Mouse (Mus musculus): ENCODE measurements around the gene Tyro3. TPM values are rescaled to one million over a fixed set of nuclear protein-coding genes. Genes with fewer than 3 reads are reported as not detected.

Gene Tyro3
- polyA plus RNA-seq, 2 experiments, result 0.65 to 0.71 TPM

- H3K4me3 ChIP-seq (ENCODE audit: insufficient read depth in 1 of 2, low read depth in 2 of 2, low read length in 2 of 2), result no peak overlapping the region
- H3K27me3 ChIP-seq (ENCODE audit: control insufficient read depth, insufficient read depth, low read length), result no peaks in the 10 kb centered on the region
- no peaks in the 10 kb centered on the region for H3K36me3 ChIP-seq (replicated peaks; ENCODE audit: control insufficient read depth, insufficient read depth, low read depth)
- DNase-seq (ENCODE audit: low read depth in 3 of 3, low spot score in 3 of 3) (no peak), ATAC-seq (ENCODE audit: insufficient read depth) (no peak)
- H3K9ac ChIP-seq (replicated peaks), result no peak overlapping the region
- H3K9me3 ChIP-seq (ENCODE audit: control insufficient read depth, low read length), result no peaks in the 10 kb centered on the region
- TF ChIP-seq CTCF (IDR thresholded peaks at IDR 0.05; ENCODE audit: low read depth) (no peak), EP300 (IDR thresholded peaks at IDR 0.05; ENCODE audit: low read depth) (no peak)
- H3K27ac ChIP-seq, result no peak overlapping the region
- 48% methylated on average over 9 of the region's 9 CpGs for WGBS (ENCODE audit: insufficient replicate concordance)
- no peaks in the 10 kb centered on the region for H3K4me1 ChIP-seq (replicated peaks; ENCODE audit: control insufficient read depth in 2 of 2, insufficient read depth in 2 of 2, low read length in 1 of 2)
- no peak overlapping the region for H3K4me2 ChIP-seq (ENCODE audit: low read depth)
Observed at GRCm38 (mm10) chr2:119818668-119819272, 21.2 kb downstream of the Tyro3 start.

GRCm38 (mm10) chr2:119821136-119821535, 23.6 kb downstream of the Tyro3 start:
- H3K4me3 ChIP-seq (ENCODE audit: insufficient read depth in 1 of 2, low read depth in 2 of 2, low read length in 2 of 2), result no peak overlapping the region
- H3K27ac ChIP-seq, result no peak overlapping the region
- no peak for DNase-seq (ENCODE audit: low read depth in 3 of 3, low spot score in 3 of 3)
- no peak overlapping the region for H3K4me2 ChIP-seq (ENCODE audit: low read depth)
- no peaks in the 10 kb centered on the region for H3K9me3 ChIP-seq (ENCODE audit: control insufficient read depth, low read length)
- WGBS (ENCODE audit: insufficient replicate concordance), result 70% methylated on average over 9 of the region's 9 CpGs
- TF ChIP-seq CTCF (IDR thresholded peaks at IDR 0.05; ENCODE audit: low read depth), result no peak
- TF ChIP-seq EP300 (IDR thresholded peaks at IDR 0.05; ENCODE audit: low read depth), result no peak
- no peaks in the 10 kb centered on the region for H3K27me3 ChIP-seq (ENCODE audit: control insufficient read depth, insufficient read depth, low read length)
- H3K36me3 ChIP-seq (replicated peaks; ENCODE audit: control insufficient read depth, insufficient read depth, low read depth), result no peaks in the 10 kb centered on the region
- no peaks in the 10 kb centered on the region for H3K4me1 ChIP-seq (replicated peaks; ENCODE audit: control insufficient read depth in 2 of 2, insufficient read depth in 2 of 2, low read length in 1 of 2)
- ATAC-seq (ENCODE audit: insufficient read depth), result no peak
- no peak overlapping the region for H3K9ac ChIP-seq (replicated peaks)

GRCm38 (mm10) chr2:119830579-119830978, 33.0 kb downstream of the Tyro3 start:
- Histone ChIP-seq H3K27me3 (ENCODE audit: control insufficient read depth, insufficient read depth, low read length) (no peaks in the 10 kb centered on the region), H3K4me1 (replicated peaks; ENCODE audit: control insufficient read depth in 2 of 2, insufficient read depth in 2 of 2, low read length in 1 of 2) (no peaks in the 10 kb centered on the region), H3K9ac (replicated peaks) (no peak overlapping the region), H3K4me3 (ENCODE audit: insufficient read depth in 1 of 2, low read depth in 2 of 2, low read length in 2 of 2) (no peak overlapping the region), H3K36me3 (replicated peaks; ENCODE audit: control insufficient read depth, insufficient read depth, low read depth) (no peaks in the 10 kb centered on the region), H3K27ac (no peak overlapping the region), H3K4me2 (ENCODE audit: low read depth) (no peak overlapping the region), H3K9me3 (ENCODE audit: control insufficient read depth, low read length) (no peaks in the 10 kb centered on the region)
- no peak for TF ChIP-seq CTCF (IDR thresholded peaks at IDR 0.05; ENCODE audit: low read depth)
- 42% methylated on average over 2 of the region's 2 CpGs for WGBS (ENCODE audit: insufficient replicate concordance)
- no peak for DNase-seq (ENCODE audit: low read depth in 3 of 3, low spot score in 3 of 3)
- ATAC-seq (ENCODE audit: insufficient read depth), result no peak

GRCm38 (mm10) chr2:119834231-119834630, 36.7 kb downstream of the Tyro3 start:
- no peak overlapping the region for H3K9ac ChIP-seq (replicated peaks)
- H3K4me3 ChIP-seq (ENCODE audit: insufficient read depth in 1 of 2, low read depth in 2 of 2, low read length in 2 of 2), result no peak overlapping the region
- TF ChIP-seq CTCF (IDR thresholded peaks at IDR 0.05; ENCODE audit: low read depth), result no peak
- TF ChIP-seq EP300 (IDR thresholded peaks at IDR 0.05; ENCODE audit: low read depth), result no peak
- no peaks in the 10 kb centered on the region for H3K4me1 ChIP-seq (replicated peaks; ENCODE audit: control insufficient read depth in 2 of 2, insufficient read depth in 2 of 2, low read length in 1 of 2)
- WGBS (ENCODE audit: insufficient replicate concordance), result 53% methylated on average over 4 of the region's 4 CpGs
- H3K27ac ChIP-seq, result no peak overlapping the region
- no peak for DNase-seq (ENCODE audit: low read depth in 3 of 3, low spot score in 3 of 3)
- no peaks in the 10 kb centered on the region for H3K36me3 ChIP-seq (replicated peaks; ENCODE audit: control insufficient read depth, insufficient read depth, low read depth)
- no peak overlapping the region for H3K4me2 ChIP-seq (ENCODE audit: low read depth)
- ATAC-seq (ENCODE audit: insufficient read depth), result no peak
- no peaks in the 10 kb centered on the region for H3K27me3 ChIP-seq (ENCODE audit: control insufficient read depth, insufficient read depth, low read length)
- no peaks in the 10 kb centered on the region for H3K9me3 ChIP-seq (ENCODE audit: control insufficient read depth, low read length)

- Histone ChIP-seq H3K27me3 (ENCODE audit: control insufficient read depth, insufficient read depth, low read length) (no peaks in the 10 kb centered on the region), H3K9ac (replicated peaks) (no peak overlapping the region), H3K9me3 (ENCODE audit: control insufficient read depth, low read length) (no peaks in the 10 kb centered on the region), H3K36me3 (replicated peaks; ENCODE audit: control insufficient read depth, insufficient read depth, low read depth) (no peaks in the 10 kb centered on the region), H3K4me2 (ENCODE audit: low read depth) (no peak overlapping the region), H3K27ac (no peak overlapping the region), H3K4me3 (ENCODE audit: insufficient read depth in 1 of 2, low read depth in 2 of 2, low read length in 2 of 2) (no peak overlapping the region), H3K4me1 (replicated peaks; ENCODE audit: control insufficient read depth in 2 of 2, insufficient read depth in 2 of 2, low read length in 1 of 2) (no peaks in the 10 kb centered on the region)
- 74% methylated on average over 7 of the region's 7 CpGs for WGBS (ENCODE audit: insufficient replicate concordance)
- DNase-seq (ENCODE audit: low read depth in 3 of 3, low spot score in 3 of 3) (no peak), ATAC-seq (ENCODE audit: insufficient read depth) (no peak)
- no peak for TF ChIP-seq CTCF (IDR thresholded peaks at IDR 0.05; ENCODE audit: low read depth)
- no peak for TF ChIP-seq EP300 (IDR thresholded peaks at IDR 0.05; ENCODE audit: low read depth)
Observed at GRCm38 (mm10) chr2:119837616-119838015, 40.1 kb downstream of the Tyro3 start.
